Mouse (Mus musculus): Measurements from ENCODE around the gene Fgfrl1. TPM values are rescaled to one million over a fixed set of nuclear protein-coding genes. Genes with fewer than 3 reads are reported as not detected.

Gene Fgfrl1
- polyA plus RNA-seq, 1 experiment, result not detected

DNA sequence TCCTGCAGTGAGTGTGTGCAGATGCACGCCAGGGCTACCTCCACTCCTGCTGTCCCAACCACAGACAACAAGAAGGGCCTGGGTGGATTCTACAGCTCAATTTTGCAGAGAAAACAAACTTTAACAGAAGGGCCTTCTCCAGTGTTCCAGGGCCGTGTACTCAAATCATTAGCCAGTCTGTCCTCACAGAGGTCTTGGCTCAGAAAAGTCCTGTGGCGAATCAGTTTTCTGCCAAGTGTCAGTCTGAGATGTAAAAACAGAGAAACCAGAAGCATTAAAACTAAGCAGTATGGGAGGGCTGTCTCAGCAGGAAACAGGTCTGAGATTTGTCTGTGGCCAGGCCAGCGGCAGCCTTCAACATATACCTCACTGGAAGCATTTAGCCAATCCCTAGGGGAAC is 25.9 kb downstream of the Fgfrl1 start:
- H3K4me1 ChIP-seq (ENCODE audit: control insufficient read depth, insufficient read depth, low read length), result 0 out of 2 replicates have a peak, but pooled peaks cover 9% of the 10 kb centered on the region
- H3K27ac ChIP-seq (ENCODE audit: insufficient read depth, low read depth, low read length), result no peak overlapping the region
- 38% methylated on average over 4 of the region's 4 CpGs for WGBS
- TF ChIP-seq CTCF (IDR thresholded peaks at IDR 0.05; ENCODE audit: insufficient read depth, low read depth, low read length) (no peak), POLR2A (IDR thresholded peaks at IDR 0.05; ENCODE audit: insufficient read depth, low read depth, low read length) (no peak)
- no peak overlapping the region for H3K4me3 ChIP-seq (ENCODE audit: insufficient read depth, low read depth, low read length)

DNA sequence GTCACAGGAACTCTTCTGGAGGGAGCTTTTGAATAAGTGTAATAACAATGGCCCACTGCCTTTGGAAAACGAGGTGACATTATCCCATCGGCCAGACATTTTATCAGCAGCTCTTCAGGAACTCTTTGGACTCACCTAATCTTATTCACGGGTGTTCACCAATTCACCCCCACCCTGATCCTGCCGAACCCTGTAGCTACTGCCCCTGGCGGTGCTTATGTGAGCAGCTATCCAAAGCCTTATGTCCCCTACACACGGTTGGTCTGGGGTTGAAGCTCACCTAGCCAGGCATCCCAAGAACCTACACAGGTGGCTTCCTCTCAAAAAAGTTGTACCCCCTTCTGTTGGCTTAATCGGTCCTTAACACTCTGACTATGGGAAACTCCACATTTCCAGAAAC is 27.6 kb downstream of the Fgfrl1 start:
- 0 out of 2 replicates have a peak, but pooled peaks cover 3% of the 10 kb centered on the region for H3K4me1 ChIP-seq (ENCODE audit: control insufficient read depth, insufficient read depth, low read length)
- no peak overlapping the region for H3K4me3 ChIP-seq (ENCODE audit: insufficient read depth, low read depth, low read length)
- TF ChIP-seq POLR2A (IDR thresholded peaks at IDR 0.05; ENCODE audit: insufficient read depth, low read depth, low read length), result no peak
- TF ChIP-seq CTCF (IDR thresholded peaks at IDR 0.05; ENCODE audit: insufficient read depth, low read depth, low read length), result no peak
- H3K27ac ChIP-seq (ENCODE audit: insufficient read depth, low read depth, low read length), result no peak overlapping the region
- 69% methylated on average over 7 of the region's 7 CpGs for WGBS

DNA sequence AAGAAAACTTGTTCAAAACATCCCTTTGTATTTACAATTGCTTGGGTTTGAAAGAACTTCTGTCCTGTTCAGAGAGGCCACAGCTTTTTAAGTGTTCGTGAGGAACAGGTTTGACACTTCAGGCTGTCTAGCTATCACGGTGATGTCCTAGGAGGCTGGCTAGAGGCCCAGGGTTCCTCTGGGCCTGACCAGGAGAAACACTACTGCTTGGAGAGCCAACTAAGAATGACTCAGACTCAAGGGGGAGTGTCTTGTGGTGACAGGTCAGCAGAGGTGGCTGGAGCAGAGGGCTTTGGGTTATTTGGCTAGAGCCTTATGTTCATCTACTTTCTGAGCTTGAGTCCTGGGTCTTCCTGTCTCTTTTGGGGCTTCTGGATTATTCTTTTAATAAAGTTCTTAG is 31.8 kb downstream of the Fgfrl1 start:
- WGBS, result 62% methylated on average over 2 of the region's 2 CpGs
- no peak overlapping the region for H3K4me3 ChIP-seq (ENCODE audit: insufficient read depth, low read depth, low read length)
- H3K4me1 ChIP-seq (ENCODE audit: control insufficient read depth, insufficient read depth, low read length), result no peaks in the 10 kb centered on the region
- no peak overlapping the region for H3K27ac ChIP-seq (ENCODE audit: insufficient read depth, low read depth, low read length)
- TF ChIP-seq CTCF (IDR thresholded peaks at IDR 0.05; ENCODE audit: insufficient read depth, low read depth, low read length) (no peak), POLR2A (IDR thresholded peaks at IDR 0.05; ENCODE audit: insufficient read depth, low read depth, low read length) (no peak)

GRCm38 (mm10) chr5:108726557-108727248 is 34.5 kb downstream of the Fgfrl1 start:
- Histone ChIP-seq H3K27ac (ENCODE audit: insufficient read depth, low read depth, low read length) (no peak overlapping the region), H3K4me1 (ENCODE audit: control insufficient read depth, insufficient read depth, low read length) (no peaks in the 10 kb centered on the region), H3K4me3 (ENCODE audit: insufficient read depth, low read depth, low read length) (no peak overlapping the region)
- no peak for TF ChIP-seq POLR2A (IDR thresholded peaks at IDR 0.05; ENCODE audit: insufficient read depth, low read depth, low read length)
- TF ChIP-seq CTCF (IDR thresholded peaks at IDR 0.05; ENCODE audit: insufficient read depth, low read depth, low read length), result peak; percentile 55; the same call in 1 of the 2 replicates
- WGBS, result 6% methylated on average over 5 of the region's 5 CpGs

DNA sequence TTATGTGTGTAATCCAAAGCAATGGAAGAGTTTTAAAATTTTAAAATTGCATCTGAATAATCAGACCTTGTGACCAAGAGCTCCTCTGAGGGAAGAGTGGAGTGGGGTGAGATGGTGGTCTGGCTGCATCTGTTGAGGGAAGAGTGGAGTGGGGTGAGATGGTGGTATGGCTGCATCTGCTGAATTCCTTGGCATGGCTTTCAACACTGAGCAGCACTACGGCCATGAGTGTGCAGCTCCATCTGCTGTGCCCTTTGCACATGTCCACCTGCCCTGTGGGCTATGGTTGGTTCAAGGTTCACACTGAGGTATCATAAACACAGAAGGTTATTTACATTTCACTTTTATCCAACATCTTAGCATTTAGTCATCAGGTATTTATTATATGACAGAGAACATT is 35.2 kb downstream of the Fgfrl1 start:
- WGBS, result 90% methylated on average over 1 of the region's 1 CpGs

DNA sequence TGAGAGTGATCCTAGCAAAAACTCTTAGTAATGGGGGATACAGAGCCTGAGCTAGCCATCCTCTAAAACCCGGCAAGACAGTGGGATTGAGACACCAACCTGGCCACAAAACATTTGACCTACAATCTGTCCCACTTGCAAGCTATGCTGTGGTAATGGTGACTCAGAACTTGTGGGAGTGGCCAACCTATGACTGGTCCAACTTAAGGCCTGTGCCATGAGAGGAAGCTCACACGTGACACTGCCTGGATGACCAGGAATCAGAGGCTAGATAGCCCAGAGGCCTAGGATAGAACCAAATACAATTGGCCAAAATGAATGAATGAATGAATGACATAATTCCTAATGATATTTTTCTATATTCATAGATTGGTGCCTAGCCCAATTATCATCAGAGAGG is 49.7 kb downstream of the Fgfrl1 start:
- Histone ChIP-seq H3K27ac (ENCODE audit: insufficient read depth, low read depth, low read length) (no peak overlapping the region), H3K4me1 (ENCODE audit: control insufficient read depth, insufficient read depth, low read length) (no peaks in the 10 kb centered on the region), H3K4me3 (ENCODE audit: insufficient read depth, low read depth, low read length) (no peak overlapping the region)
- 94% methylated on average over 2 of the region's 2 CpGs for WGBS
- TF ChIP-seq CTCF (IDR thresholded peaks at IDR 0.05; ENCODE audit: insufficient read depth, low read depth, low read length) (no peak), POLR2A (IDR thresholded peaks at IDR 0.05; ENCODE audit: insufficient read depth, low read depth, low read length) (no peak)

More for the DNA sequence above, 35.2 kb downstream of the Fgfrl1 start:
- no peak overlapping the region for H3K27ac ChIP-seq (ENCODE audit: insufficient read depth, low read depth, low read length)
- TF ChIP-seq POLR2A (IDR thresholded peaks at IDR 0.05; ENCODE audit: insufficient read depth, low read depth, low read length) (no peak), CTCF (IDR thresholded peaks at IDR 0.05; ENCODE audit: insufficient read depth, low read depth, low read length) (no peak)
- no peaks in the 10 kb centered on the region for H3K4me1 ChIP-seq (ENCODE audit: control insufficient read depth, insufficient read depth, low read length)
- no peak overlapping the region for H3K4me3 ChIP-seq (ENCODE audit: insufficient read depth, low read depth, low read length)

GRCm38 (mm10) chr5:108742596-108742995 is 50.4 kb downstream of the Fgfrl1 start:
- TF ChIP-seq CTCF (IDR thresholded peaks at IDR 0.05; ENCODE audit: insufficient read depth, low read depth, low read length), result no peak
- no peak for TF ChIP-seq POLR2A (IDR thresholded peaks at IDR 0.05; ENCODE audit: insufficient read depth, low read depth, low read length)
- H3K4me3 ChIP-seq (ENCODE audit: insufficient read depth, low read depth, low read length), result no peak overlapping the region
- 67% methylated on average over 2 of the region's 2 CpGs for WGBS

DNA sequence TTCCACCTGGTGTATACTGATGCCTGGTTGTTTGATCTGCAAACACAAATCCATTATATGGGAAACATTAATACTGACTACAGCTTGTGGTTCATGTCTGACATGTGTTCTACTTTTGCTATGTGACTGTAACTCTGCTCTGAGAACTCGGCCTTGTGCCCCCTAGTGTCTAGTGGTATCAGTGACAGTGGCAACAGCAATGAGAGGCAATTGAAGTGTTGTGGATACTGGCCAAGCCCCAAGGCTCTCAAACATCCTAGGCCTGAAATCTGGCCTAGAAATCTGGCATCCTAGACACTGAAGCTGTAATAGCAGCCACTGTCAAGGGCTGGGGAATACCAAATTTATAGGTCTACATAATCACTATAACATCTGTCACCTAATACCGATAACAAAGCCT is 51.7 kb downstream of the Fgfrl1 start:
- no peak for TF ChIP-seq CTCF (IDR thresholded peaks at IDR 0.05; ENCODE audit: insufficient read depth, low read depth, low read length)
- TF ChIP-seq POLR2A (IDR thresholded peaks at IDR 0.05; ENCODE audit: insufficient read depth, low read depth, low read length), result no peak
- Histone ChIP-seq H3K27ac (ENCODE audit: insufficient read depth, low read depth, low read length) (no peak overlapping the region), H3K4me1 (ENCODE audit: control insufficient read depth, insufficient read depth, low read length) (no peaks in the 10 kb centered on the region), H3K4me3 (ENCODE audit: insufficient read depth, low read depth, low read length) (no peak overlapping the region)
- WGBS, result 67% methylated on average over 2 of the region's 2 CpGs

More at GRCm38 (mm10) chr5:108742596-108742995, 50.4 kb downstream of the Fgfrl1 start:
- Histone ChIP-seq H3K27ac (ENCODE audit: insufficient read depth, low read depth, low read length) (no peak overlapping the region), H3K4me1 (ENCODE audit: control insufficient read depth, insufficient read depth, low read length) (no peaks in the 10 kb centered on the region)

DNA sequence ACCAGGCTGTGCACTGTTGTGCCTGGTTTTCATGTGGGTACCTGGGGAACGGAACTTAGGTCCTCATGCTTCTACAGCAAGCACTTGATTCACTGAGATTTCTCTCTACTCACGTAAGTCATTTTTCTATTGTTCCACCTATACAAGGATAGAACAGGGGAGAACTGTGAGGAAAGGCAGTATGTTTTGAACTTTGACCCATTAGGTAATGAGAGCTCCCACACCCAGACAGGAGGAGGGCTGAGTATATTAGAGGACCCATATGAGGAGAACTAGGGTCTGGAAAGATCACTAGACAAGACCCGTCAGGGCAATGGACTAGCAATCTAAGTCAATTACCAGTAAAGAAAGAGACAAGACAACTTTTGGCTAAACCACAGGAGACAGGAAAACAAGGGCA is 52.4 kb downstream of the Fgfrl1 start:
- TF ChIP-seq CTCF (IDR thresholded peaks at IDR 0.05; ENCODE audit: insufficient read depth, low read depth, low read length) (no peak), POLR2A (IDR thresholded peaks at IDR 0.05; ENCODE audit: insufficient read depth, low read depth, low read length) (no peak)
- WGBS, result 83% methylated on average over 3 of the region's 3 CpGs
- Histone ChIP-seq H3K4me1 (ENCODE audit: control insufficient read depth, insufficient read depth, low read length) (no peaks in the 10 kb centered on the region), H3K4me3 (ENCODE audit: insufficient read depth, low read depth, low read length) (no peak overlapping the region), H3K27ac (ENCODE audit: insufficient read depth, low read depth, low read length) (no peak overlapping the region)
